Mouse (Mus musculus): ENCODE data around the gene Hist2h2aa1. TPM values are rescaled to one million over a fixed set of nuclear protein-coding genes. Genes with fewer than 3 reads are reported as not detected.
"Not testable (repeated sequence)": the region's sequence is repeated elsewhere in the genome, so short reads cannot be mapped to it uniquely, and the experiment has no call there.

The Hist2h2aa1 gene
- total RNA-seq, 4 experiments from 2014 or later: 14.1 to 18.6 (median 17.5) TPM

DNA sequence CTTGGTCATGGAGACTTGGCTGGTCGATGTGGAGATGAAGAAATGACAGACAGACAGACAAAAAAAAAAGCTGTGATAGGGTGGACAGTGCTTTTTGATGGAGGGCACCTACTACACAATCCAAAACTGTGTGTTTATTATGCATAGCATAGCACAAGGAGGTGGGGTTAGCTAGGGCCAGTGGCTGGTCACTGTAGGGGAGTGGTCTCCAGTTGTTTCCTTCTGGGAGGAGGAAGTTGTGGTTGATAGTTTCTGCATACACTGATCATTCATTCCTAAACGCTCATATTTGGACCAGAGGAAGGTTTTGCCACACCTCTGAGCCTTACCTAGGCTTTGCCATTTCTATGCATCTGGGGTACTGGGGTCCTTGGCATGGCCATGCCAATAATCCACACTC, 14.9 kb upstream of the Hist2h2aa1 start:
- DNase-seq: no peak

DNA sequence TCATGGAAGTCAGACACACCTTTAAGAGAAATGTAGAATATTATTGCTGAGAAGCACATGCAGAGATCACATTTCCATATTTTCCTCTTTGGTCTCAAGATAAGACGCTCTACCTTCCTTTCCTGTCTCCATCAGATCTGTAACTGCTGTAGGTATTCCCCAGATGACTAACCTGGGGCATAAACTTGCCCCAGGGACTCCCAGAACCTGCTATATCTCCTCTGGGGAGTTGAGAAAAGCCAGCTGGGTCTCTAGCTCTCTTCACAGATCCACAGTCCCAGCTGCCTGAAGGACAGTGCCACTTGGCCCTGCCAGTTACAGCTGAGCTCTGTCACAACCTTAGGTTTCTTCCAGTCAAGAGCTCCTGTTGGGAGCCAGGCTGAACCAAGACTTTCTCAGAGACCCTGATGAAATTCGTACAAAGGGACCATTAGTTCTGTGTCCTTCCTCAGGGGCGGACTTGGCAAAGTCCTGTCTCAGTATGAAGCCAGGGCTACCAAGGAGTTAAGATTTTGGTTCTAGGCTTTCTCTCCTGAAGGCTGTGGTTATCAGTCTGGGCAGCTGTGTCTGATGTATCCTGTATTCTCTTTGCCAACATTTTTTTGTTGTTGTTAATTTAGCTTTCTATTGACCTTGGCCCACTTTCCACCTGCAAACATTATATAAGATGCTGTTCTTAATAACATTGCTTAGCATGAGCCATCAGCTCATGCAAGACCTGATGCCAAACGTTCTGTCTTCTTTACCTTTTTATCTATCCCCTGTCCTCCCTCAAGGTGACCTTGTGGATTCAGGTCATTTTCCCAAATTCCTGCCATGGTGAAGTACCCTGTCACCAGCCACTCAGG, 14.2 kb upstream of the Hist2h2aa1 start:
- DNase-seq: no peak

DNA sequence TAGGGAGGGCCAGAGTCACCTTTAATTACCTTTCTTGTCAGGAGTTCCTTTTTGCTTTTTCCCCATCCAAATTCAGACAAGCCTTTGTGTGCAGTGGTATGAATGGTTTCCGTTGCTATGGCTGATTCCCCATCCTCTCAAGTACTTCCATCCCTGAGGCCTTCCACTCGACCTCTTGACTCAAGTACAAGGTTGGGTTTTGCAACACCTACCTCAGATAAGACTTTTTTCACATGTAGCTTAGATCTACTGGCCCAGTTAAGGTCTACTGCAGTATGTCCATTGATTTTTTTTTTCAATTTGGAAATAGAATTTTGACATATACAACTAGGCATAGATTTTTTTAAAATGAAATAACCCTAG, 13.6 kb upstream of the Hist2h2aa1 start:
- DNase-seq: no peak

DNA sequence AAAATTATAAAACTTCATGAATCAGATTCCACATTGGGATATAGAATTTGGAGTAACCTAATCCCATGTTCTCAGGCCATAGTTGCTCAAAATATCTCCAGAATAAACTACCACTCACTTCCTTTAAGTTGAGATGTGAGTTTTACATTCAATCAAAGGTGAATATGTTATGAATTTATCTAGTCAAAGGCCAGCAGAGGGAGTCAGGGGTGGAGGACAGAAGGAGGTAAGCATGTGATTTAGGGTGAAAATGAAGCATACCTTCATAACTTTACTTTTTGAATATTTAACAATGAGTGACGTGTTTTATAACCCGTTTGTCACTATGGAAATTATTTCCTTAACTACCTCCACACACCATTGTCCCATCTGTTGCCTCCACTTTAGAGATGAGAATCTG, 10.4 kb upstream of the Hist2h2aa1 start:
- no peak for DNase-seq

DNA sequence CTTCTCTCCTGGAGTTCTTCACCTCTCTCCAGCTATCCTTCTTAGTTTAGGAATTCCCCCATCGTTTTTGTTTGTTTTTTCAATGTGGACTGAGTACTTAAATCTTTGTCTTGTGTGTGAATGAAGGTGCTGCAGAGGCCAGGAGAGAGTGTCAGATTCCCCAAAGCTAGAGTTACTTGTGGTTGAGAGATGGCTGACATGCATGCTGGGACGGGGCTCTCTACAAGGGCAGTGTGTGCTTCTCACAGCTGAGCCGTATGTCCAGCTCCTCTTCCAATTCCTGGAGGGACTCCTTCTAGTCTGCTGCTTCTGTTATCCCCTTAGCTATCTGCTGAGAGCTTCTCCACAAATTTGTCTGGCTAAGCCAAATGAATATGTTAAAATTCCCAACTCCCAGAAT, 9.5 kb upstream of the Hist2h2aa1 start:
- DNase-seq: no peak

DNA sequence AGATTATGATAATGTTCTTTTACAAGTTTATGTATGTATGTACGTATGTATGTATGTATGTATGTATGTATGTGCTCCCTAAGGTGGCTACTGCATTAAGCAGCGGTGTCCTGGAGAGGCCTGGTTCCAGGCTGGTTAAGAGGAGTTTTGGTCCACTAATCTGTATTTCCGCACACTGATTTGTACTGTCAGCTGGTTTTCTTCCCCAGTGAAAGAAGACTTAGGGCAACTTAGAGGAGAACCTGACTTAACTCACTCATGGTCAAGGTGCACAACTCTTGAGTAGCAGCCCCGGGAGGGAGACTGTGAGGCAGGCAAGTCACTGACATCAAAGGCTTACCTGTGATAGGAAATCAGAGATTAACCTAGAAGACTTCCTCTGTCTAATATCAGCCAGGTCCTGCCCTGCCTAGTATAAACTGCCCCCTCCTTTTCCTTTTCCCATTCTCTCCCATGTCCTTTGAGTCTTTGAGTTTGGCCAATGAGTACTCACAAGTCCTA, 8.4 kb upstream of the Hist2h2aa1 start:
- DNase-seq: no peak

DNA sequence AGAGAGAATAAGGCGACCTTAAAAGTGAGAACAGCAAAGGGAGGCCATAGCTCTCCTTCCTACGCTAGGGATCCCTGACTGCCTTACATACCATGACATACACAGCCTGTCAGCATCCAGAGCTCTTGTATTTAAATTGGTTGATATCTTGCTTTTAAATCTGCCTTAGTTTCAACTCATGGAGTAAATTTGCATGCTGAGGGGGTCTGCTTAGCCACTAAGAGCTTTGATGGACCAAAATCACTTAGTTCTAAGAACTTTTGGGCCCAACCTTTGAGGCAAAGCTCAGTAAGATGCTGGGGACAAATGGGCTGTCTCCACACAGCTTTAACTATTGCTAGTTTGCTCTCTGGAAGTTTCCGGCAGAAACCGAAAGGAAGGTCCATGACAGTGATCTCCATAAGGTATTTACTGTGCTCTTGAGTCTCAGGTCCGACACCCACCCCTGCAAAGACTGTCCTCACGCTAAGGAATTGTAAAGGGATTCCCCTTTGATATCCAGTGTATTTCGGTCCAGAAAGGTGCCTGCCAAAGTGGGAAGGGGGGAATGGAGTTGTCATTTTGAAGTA, 7.9 kb upstream of the Hist2h2aa1 start:
- DNase-seq: no peak

DNA sequence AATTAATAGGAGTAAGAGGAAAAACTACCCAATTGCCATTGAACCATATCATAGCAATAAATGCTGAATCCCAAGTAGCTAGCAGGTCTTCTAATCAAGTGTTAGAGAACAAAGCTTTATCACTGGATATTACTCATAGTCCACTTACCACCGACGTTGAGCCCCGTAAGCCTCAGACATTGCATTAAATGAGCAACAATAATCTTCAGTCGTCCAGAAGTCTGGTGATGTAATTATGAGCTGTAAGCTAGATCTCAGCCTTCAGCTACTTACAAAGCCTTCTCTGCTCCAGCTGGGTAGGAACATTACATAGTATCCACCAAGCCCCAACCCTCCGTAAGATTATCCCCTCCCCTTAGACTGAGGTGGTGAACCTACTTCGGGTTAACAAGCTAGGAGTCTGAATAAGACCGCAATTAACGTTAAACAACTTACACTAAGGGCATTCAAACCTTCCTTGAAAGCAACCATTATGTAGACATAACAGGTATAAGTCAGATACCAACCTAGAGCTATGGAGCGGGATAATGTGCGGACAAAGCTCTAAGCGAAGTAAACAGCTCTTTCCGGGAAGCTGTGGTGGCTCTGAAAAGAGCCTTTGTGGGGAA, 7.3 kb upstream of the Hist2h2aa1 start:
- DNase-seq: no peak

DNA sequence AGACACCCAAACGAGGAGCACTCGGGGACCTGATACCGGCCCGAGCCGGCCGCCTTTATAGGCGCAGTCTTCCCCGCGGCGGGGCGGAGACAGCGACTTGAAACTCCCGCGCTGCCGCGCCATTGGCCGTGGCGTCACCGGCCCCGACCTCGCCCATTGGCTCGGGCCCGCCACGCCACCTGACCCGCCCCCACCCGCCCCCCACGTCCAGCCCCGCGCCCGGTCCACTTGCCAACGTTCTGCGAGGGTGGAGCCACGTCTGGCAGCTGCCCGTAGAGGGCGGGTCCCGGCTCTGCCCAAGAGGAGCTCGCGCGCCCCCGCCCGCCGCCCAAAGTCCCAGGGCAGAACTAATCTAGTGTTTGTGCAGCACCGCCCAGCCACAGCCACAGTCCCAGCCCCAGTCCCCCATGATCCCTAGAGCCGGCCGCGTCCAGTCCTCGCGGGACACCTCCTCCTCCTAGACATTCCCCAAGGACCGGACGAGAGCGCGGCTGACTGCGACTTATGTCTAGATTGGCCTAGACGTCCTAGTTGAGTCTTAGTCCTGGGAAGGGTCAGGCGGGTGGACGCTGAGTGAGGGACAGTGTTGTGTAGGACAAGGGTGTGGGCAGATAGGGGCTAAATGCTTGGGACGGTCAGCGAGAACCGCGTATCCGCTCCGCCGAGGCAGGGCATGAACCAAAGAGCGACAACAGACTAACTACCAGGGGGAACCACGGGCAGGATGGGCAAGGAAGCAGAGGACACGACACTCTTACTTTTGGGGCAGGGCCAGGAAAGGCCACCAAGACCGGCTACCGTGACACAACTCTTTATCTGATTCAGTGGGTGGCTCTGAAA, 6.1 kb upstream of the Hist2h2aa1 start, which contains the start of gene Hist2h3c2:
Gene Hist2h3c2, minus strand, starts transcription at position 174 of the 840 bp plus-strand sequence.
- DNase-seq: not testable (repeated sequence)

DNA sequence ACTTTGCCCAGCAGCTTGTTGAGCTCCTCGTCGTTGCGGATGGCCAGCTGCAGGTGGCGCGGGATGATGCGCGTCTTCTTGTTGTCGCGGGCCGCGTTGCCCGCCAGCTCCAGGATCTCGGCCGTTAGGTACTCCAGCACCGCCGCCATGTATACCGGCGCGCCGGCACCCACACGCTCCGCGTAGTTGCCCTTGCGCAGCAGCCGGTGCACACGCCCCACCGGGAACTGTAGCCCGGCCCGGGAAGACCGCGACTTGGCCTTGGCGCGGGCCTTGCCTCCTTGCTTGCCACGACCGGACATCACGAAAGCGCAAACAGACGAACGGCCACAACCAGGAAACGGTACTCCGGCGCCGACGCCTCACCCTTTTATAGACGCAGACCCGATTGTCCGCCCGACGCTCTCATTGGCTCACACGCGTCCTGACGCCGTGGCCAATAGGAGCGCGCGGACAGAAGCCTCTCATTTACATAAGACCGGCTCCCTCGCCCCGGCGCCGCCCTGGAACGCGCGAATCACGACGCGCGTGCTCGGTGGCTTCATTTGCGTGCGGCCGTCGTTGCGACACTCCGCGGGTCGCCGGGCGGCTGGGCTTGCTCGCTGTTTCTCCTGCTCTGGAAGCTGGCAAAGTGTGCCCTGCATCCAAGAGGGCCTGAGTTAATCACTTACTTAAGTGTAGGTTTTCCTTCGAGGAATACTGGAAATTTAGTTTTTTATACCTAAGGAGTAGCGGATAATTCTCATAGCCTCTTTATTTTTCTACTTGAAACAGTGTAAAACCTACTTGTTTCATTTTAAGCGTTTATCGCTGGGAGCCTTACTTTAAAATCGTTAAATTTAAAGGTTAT, 5.1 kb upstream of the Hist2h2aa1 start, which contains the start of gene Hist2h2aa2:
Gene Hist2h2aa2, minus strand, starts transcription at position 328 of the 850 bp plus-strand sequence.
- DNase-seq: peak; percentile 97

DNA sequence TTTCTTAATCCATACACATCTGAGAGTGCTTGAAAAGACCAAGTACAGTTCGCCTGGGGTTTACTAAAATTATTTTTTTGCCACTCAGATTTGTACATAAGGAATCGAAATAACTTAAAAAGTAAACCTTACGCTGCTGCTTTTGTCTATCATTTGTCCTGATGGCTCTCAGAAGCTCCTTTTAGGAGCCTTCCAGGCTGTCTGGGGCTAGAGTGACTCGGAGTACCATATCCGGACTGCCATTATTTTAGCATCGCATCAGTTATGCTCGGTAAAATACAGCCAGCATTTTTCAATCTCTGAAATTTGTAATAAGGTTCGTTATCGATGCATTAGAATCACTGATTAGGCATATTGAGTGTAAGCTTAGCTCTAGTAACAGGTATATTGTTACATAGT, 4.5 kb upstream of the Hist2h2aa1 start:
- DNase-seq: no peak

DNA sequence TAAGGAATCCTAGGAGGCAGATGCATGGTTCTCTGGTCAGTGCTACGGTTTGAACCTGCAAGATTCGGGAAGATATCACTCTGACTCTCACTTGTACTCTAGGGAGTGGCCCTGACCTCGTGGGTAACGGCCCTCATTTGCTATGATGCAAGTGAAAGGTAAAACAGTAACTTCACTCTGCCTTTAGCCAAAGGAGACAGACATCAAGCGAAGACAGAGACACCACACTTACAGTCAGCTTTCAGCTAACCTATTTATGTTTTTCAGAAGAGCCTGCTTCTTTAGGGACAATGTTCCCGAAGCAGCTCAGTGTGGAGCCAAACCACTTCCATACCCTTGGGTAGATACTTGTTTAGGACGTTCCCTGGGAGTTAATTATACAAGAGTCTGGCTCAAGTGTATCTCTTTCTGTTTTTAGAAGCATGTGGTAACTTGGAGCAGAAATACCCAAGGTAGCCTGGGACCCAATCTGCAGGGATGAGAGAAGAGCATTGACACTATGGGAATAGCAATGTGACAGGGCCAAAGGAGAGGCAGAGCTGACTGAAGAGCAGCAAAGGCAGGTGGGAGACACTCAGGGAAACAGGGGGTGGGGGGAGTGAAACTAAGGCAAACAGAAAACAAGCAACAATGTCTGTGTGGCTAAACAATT, 1.2 kb upstream of the Hist2h2aa1 start:
- no peak for DNase-seq

DNA sequence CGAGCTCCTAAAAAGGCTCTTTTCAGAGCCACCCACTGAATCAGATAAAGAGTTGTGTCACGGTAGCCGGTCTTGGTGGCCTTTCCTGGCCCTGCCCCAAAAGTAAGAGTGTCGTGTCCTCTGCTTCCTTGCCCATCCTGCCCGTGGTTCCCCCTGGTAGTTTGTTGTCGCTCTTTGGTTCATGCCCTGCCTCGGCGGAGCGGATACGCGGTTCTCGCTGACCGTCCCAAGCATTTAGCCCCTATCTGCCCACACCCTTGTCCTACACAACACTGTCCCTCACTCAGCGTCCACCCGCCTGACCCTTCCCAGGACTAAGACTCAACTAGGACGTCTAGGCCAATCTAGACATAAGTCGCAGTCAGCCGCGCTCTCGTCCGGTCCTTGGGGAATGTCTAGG, 721 bp downstream of the Hist2h2aa1 start:
- DNase-seq: not testable (repeated sequence)

DNA sequence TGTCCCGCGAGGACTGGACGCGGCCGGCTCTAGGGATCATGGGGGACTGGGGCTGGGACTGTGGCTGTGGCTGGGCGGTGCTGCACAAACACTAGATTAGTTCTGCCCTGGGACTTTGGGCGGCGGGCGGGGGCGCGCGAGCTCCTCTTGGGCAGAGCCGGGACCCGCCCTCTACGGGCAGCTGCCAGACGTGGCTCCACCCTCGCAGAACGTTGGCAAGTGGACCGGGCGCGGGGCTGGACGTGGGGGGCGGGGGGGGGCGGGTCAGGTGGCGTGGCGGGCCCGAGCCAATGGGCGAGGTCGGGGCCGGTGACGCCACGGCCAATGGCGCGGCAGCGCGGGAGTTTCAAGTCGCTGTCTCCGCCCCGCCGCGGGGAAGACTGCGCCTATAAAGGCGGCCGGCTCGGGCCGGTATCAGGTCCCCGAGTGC, 1.1 kb downstream of the Hist2h2aa1 start, which contains the start of gene Hist2h3c1:
Gene Hist2h3c1, plus strand, starts transcription at position 259 of the 430 bp plus-strand sequence.
- DNase-seq: not testable (repeated sequence)

DNA sequence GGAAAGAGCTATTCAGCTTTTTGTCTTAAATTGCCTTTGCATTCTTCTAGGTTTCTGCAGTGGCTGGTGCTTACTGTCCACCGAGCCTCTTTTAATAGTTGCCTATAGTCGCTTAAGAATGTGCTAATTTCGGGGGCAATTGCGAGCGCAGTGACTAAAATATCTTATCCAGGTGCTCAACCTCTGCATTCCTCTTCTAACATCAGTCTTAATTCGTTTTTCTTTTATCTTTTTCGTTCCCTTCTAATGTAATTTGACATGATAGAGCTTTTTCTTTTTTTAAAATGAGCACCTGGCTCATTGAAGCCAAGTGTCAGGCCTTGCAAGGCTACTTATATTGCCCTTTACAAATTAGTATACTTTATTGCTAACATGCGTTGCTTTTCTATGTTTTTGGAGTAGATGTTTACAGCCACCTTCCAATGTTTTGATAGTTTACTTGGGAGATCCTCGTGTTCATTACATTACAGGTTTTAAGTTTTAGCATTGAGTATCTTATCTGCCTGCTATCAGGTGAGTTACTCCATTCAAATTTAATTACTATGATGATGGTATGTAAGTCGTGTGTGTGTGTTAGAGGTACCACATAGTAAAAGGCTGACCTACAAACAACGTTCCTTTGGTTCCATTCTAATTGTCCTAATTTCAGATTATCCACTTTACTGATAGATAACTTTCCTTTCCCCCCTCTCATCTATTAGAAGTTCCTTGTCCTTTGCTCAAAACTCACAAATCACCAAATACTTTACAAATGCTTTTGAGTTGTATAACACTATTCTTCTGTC, 2.3 kb downstream of the Hist2h2aa1 start:
- no peak for DNase-seq

DNA sequence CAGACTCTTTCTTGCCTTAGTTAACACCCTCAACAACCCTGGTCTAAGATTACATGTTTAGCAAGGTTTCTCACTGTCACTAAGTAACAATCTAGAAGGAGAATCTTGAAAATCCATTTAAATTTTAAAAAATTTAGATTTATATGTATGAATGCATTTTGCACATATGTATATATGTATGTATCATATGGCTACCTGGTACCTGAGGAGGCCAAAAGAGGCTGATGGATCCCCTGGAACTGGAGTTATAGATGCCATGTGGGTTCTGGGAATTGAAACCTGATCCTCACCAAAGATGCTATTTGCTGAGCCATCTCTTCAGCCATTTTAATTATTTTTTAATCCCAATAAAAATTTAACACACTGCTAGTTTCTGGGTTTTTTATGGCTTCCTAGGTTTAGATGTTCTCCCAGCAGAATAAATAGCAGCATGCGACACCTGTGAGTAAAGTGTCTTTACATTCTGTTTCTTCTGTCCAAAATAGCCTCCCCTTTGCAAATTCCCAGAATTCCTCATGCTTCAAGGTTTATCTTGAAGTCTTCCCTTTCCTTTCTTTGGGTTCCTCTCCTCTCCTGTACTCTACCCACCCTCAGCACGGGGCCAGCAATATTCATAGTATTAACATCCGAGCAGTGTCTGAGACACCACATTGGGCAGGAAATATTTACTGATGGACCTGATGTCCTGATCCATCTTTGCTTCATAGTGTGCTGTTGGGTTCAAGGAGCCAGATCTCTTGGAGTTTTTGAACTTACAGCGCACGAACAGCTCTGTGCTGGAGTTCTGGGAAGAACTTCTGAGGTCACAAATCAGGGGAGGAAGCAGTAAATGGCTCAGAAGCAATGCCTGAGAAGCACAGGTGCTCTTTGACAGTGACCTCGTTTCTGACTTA, 3.1 kb downstream of the Hist2h2aa1 start:
- no peak for DNase-seq

DNA sequence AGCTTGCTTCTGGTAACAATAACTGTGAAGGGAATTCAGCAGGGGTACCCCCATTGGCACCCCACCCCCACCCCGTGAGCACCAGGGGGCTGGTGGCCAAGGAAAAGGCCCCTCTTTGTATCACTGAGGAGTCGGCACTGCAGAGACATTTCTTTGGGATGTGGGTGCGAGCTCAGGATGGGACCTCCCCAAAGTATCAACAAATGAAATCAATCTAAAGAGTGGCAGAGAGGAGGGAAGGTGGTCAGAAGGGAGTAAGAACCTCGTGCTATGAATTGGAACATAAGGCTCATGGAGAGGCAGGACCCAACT, 3.7 kb downstream of the Hist2h2aa1 start:
- DNase-seq: no peak

DNA sequence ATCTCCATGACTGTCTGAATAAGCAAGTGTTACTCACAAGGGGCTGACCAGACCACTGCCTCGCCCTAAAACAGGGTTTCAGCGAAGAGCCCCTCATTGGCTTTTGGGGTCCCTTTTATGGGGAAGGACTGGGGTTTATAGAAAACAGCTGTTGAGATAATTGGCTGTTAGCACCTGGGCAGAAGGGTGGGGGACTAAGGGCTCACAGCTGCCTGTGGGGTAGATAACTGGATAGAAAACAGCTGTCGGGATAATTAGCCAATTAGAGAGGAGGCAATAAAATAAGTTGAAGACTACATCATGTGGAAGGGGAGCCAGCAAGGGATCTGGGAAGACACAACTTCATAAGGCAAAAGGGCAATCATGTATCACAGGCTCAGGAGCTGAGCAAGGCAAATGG, 5.6 kb downstream of the Hist2h2aa1 start:
- no peak for DNase-seq

DNA sequence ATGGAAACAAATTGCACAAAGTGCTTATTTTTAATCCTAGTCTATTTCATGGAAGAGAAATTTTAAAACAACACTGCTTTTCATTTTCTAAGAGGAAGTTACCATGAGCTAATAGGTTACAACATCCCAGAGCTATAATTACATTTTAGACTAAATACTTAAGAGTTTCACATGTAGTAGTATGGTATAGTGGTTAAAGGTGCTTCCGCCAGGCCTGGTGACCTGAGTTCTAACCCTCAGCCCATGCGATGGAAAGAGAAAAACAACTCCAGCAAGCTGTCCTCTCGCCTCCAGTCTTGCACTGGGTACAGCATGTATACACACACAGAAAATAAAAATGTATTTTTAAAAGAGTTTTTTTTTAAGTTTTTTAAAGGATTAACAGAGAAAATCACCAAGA, 6.5 kb downstream of the Hist2h2aa1 start:
- DNase-seq: no peak

Measured in adrenal gland, adult 8-10 months (tissue).